Mouse (Mus musculus): ENCODE results near the gene Gm20388. TPM values are rescaled to one million over a fixed set of nuclear protein-coding genes. Genes with fewer than 3 reads are reported as not detected.

The Gm20388 gene
- polyA plus RNA-seq, 1 experiment from 2014 or later: not detected

DNA sequence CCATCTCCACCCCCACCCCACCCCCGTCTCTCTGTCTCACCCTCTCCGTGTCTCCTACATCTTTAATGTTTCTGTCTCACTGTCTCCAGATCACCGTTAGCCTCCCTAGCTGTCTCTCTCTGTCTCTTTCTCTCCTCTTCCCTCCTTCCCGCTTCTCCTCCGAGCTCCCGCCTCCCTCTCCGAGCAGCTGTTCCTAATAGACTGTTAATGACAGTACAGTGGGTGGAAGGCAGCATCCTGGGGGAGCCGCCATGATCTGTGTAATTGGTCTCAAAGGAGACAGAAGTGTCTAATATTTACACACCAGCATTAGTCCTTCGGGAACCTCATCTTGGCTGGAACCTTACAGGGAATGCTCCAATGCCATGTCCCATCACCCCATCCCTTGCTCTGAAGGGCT lies 373.6 kb downstream of the Gm20388 start:
- no peak for ATAC-seq (ENCODE audit: insufficient number of reproducible peaks, insufficient read depth, low FRiP score, low read depth)
- WGBS: 67% methylated on average over 9 of the region's 9 CpGs
- no peak overlapping the region for H3K4me2 ChIP-seq (ENCODE audit: low read length)

DNA sequence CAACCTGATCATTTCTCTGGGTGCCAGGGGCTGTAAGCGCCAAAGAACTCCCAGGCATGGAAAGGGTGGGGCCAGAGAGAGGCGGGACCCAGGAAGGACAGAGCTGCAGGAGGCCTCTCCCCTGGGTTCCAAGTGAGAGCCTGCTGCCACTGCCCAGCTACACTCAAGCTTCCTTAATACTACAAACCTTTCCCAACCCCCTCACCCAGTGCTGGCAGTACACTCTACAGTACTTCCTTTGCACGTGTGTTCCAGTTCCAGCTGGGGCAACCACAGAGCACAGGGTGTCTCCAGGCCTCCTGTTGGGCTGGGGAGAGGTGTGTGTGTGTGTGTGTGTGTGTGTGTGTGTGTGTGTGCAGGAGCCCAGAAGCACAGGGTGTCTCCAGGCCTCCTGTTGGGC lies 374.4 kb downstream of the Gm20388 start:
- Histone ChIP-seq H3K27me3 (ENCODE audit: control insufficient read depth, insufficient read depth, low read length) (no peaks in the 10 kb centered on the region; the same call in 1 of the 2 replicates), H3K36me3 (ENCODE audit: control insufficient read depth, insufficient read depth, low read length) (no peaks in the 10 kb centered on the region), H3K4me1 (ENCODE audit: control insufficient read depth in 2 of 2, insufficient read depth in 2 of 2, low read length in 2 of 2) (peaks cover 38 to 46% of the 10 kb centered on the region in 2 experiments), H3K4me3 (ENCODE audit: control insufficient read depth in 1 of 2, insufficient read depth in 1 of 2, low read depth in 1 of 2, low read length in 2 of 2) (no peak overlapping the region), H3K4me2 (ENCODE audit: low read length) (no peak overlapping the region), H3K9me3 (ENCODE audit: control insufficient read depth, low read length) (no peaks in the 10 kb centered on the region), H3K9ac (ENCODE audit: low read length) (no peak overlapping the region; the same call in 1 of the 2 replicates), H3K27ac (replicated peaks in 1 of 2; ENCODE audit: control insufficient read depth in 1 of 2, insufficient read depth in 1 of 2, low read depth in 2 of 2, low read length in 2 of 2) (0 out of 4 replicates have a peak overlapping the region, but pooled peaks of 1 of the 2 experiments have one; percentile 42)
- WGBS: 30% methylated on average over 3 of the region's 3 CpGs
- ATAC-seq (ENCODE audit: insufficient number of reproducible peaks, insufficient read depth, low FRiP score, low read depth): 0 out of 2 replicates have a peak, but pooled peaks have one; percentile 17

More for the DNA sequence above, 373.6 kb downstream of the Gm20388 start:
- 0 out of 4 replicates have a peak overlapping the region, but pooled peaks of 1 of the 2 experiments have one; percentile 30 for H3K27ac ChIP-seq (replicated peaks in 1 of 2; ENCODE audit: control insufficient read depth in 1 of 2, insufficient read depth in 1 of 2, low read depth in 2 of 2, low read length in 2 of 2)
- no peak overlapping the region for H3K9ac ChIP-seq (ENCODE audit: low read length)
- no peaks in the 10 kb centered on the region for H3K9me3 ChIP-seq (ENCODE audit: control insufficient read depth, low read length)
- no peak overlapping the region for H3K4me3 ChIP-seq (ENCODE audit: control insufficient read depth in 1 of 2, insufficient read depth in 1 of 2, low read depth in 1 of 2, low read length in 2 of 2)
- H3K4me1 ChIP-seq (ENCODE audit: control insufficient read depth in 2 of 2, insufficient read depth in 2 of 2, low read length in 2 of 2): peaks cover 32 to 42% of the 10 kb centered on the region in 2 experiments
- no peaks in the 10 kb centered on the region; the same call in 1 of the 2 replicates for H3K27me3 ChIP-seq (ENCODE audit: control insufficient read depth, insufficient read depth, low read length)
- no peaks in the 10 kb centered on the region for H3K36me3 ChIP-seq (ENCODE audit: control insufficient read depth, insufficient read depth, low read length)

DNA sequence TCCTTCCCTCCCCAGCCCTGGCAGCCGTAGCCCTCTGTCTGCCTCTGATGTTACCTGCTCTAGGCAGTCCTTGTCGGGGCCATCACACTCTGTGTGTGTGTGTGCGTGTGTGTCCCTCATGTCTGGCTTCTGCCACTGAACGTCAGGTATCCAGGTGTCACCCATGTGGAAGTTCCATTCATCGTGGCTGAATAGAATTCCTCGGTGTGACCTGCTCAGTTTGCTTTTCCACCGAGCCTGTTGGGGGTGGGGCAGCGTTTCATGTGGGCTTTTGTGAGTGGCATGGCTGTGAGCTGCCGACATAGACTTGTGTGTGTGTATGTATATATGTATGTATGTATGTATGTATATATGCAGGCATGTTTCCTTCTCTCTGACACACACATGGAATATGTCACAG lies 375.2 kb downstream of the Gm20388 start:
- WGBS: 84% methylated on average over 9 of the region's 9 CpGs
- Histone ChIP-seq H3K9me3 (ENCODE audit: control insufficient read depth, low read length) (no peaks in the 10 kb centered on the region), H3K4me2 (ENCODE audit: low read length) (no peak overlapping the region), H3K9ac (ENCODE audit: low read length) (no peak overlapping the region), H3K27me3 (ENCODE audit: control insufficient read depth, insufficient read depth, low read length) (no peaks in the 10 kb centered on the region; the same call in 1 of the 2 replicates), H3K36me3 (ENCODE audit: control insufficient read depth, insufficient read depth, low read length) (no peaks in the 10 kb centered on the region), H3K4me1 (ENCODE audit: control insufficient read depth in 2 of 2, insufficient read depth in 2 of 2, low read length in 2 of 2) (peaks cover 44 to 55% of the 10 kb centered on the region in 2 experiments), H3K27ac (replicated peaks in 1 of 2; ENCODE audit: control insufficient read depth in 1 of 2, insufficient read depth in 1 of 2, low read depth in 2 of 2, low read length in 2 of 2) (no peak overlapping the region), H3K4me3 (ENCODE audit: control insufficient read depth in 1 of 2, insufficient read depth in 1 of 2, low read depth in 1 of 2, low read length in 2 of 2) (no peak overlapping the region)
- no peak for ATAC-seq (ENCODE audit: insufficient number of reproducible peaks, insufficient read depth, low FRiP score, low read depth)

DNA sequence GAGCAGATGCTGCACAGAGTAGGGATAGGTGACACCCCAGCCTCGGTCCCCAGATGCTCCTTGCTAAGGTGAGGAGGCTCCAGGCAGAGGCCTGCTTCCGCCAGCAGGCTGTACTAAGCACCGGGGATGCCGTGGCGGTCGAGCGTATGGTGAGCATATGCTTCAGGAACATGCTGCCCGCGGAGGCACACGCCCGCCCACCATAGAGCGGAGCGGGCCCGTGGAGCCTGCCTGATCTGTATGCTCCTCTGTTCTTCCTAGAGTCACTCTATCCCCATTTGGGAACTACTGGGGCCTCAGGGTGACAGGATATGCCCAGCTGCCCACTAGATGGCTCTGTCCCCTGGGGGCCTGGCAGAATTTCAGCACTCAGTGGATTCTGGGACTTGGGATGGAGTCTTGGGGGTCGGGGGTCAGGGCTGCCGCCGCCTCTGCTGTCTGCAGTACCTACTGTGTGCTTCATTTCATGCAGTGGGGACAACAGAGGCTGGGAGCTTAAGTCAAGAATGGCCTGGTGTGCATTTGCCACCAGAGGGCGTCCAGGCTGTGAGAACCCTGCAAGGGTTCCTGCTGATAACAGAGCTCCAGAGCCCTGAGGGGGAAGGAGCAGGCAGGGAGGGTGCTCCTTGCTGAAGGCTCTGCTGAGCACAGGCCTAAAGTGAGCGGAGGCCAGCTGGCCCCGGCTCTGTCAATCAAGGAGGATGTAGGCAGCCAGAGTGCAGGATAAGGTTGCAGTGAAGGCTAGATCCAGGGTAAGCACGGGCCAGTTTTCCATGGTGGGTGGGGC lies 377.7 kb downstream of the Gm20388 start:
- peak overlapping the region; percentile 10; the same call in 1 of the 2 replicates for H3K9ac ChIP-seq (ENCODE audit: low read length)
- peaks cover 54 to 63% of the 10 kb centered on the region in 2 experiments for H3K4me1 ChIP-seq (ENCODE audit: control insufficient read depth in 2 of 2, insufficient read depth in 2 of 2, low read length in 2 of 2)
- no peak for ATAC-seq (ENCODE audit: insufficient number of reproducible peaks, insufficient read depth, low FRiP score, low read depth)
- peak overlapping the region in 1 of 2 experiments; percentile 87; a peak in 2 of 4 replicates for H3K27ac ChIP-seq (replicated peaks in 1 of 2; ENCODE audit: control insufficient read depth in 1 of 2, insufficient read depth in 1 of 2, low read depth in 2 of 2, low read length in 2 of 2)
- no peaks in the 10 kb centered on the region for H3K36me3 ChIP-seq (ENCODE audit: control insufficient read depth, insufficient read depth, low read length)
- no peak overlapping the region for H3K4me3 ChIP-seq (ENCODE audit: control insufficient read depth in 1 of 2, insufficient read depth in 1 of 2, low read depth in 1 of 2, low read length in 2 of 2)
- no peak overlapping the region for H3K4me2 ChIP-seq (ENCODE audit: low read length)
- no peaks in the 10 kb centered on the region for H3K9me3 ChIP-seq (ENCODE audit: control insufficient read depth, low read length)
- H3K27me3 ChIP-seq (ENCODE audit: control insufficient read depth, insufficient read depth, low read length): no peaks in the 10 kb centered on the region; the same call in 1 of the 2 replicates
- WGBS: 47% methylated on average over 21 of the region's 21 CpGs

DNA sequence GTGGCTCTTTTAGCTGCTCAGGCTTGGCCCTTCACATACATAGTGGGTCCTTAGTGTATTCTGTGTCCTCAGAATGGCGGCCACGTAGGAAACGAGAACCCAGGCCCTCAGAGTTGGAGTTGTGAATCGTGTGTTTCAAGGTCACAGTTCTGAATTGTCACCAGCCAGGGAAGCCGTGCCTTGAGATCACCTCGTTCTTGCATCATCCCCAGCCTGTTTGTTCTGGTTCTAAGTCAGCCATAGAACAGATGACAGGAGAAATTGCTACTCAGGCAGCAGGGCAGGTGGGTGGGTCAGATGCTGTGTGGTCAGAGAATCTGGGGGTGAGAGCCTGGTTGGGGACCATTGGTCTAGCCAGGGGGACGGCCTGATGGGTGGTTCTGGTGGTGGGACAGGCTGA lies 378.6 kb downstream of the Gm20388 start:
- H3K4me2 ChIP-seq (ENCODE audit: low read length): peak overlapping the region; percentile 14
- no peaks in the 10 kb centered on the region for H3K36me3 ChIP-seq (ENCODE audit: control insufficient read depth, insufficient read depth, low read length)
- no peaks in the 10 kb centered on the region; the same call in 1 of the 2 replicates for H3K27me3 ChIP-seq (ENCODE audit: control insufficient read depth, insufficient read depth, low read length)
- H3K4me3 ChIP-seq (ENCODE audit: control insufficient read depth in 1 of 2, insufficient read depth in 1 of 2, low read depth in 1 of 2, low read length in 2 of 2): no peak overlapping the region
- no peaks in the 10 kb centered on the region for H3K9me3 ChIP-seq (ENCODE audit: control insufficient read depth, low read length)
- 59% methylated on average over 7 of the region's 7 CpGs for WGBS
- peak overlapping the region; percentile 61 to 87 for H3K27ac ChIP-seq (replicated peaks in 1 of 2; ENCODE audit: control insufficient read depth in 1 of 2, insufficient read depth in 1 of 2, low read depth in 2 of 2, low read length in 2 of 2)
- H3K9ac ChIP-seq (ENCODE audit: low read length): peak overlapping the region; percentile 40; the same call in 1 of the 2 replicates
- ATAC-seq (ENCODE audit: insufficient number of reproducible peaks, insufficient read depth, low FRiP score, low read depth): no peak
- peaks cover 60 to 72% of the 10 kb centered on the region in 2 experiments for H3K4me1 ChIP-seq (ENCODE audit: control insufficient read depth in 2 of 2, insufficient read depth in 2 of 2, low read length in 2 of 2)

DNA sequence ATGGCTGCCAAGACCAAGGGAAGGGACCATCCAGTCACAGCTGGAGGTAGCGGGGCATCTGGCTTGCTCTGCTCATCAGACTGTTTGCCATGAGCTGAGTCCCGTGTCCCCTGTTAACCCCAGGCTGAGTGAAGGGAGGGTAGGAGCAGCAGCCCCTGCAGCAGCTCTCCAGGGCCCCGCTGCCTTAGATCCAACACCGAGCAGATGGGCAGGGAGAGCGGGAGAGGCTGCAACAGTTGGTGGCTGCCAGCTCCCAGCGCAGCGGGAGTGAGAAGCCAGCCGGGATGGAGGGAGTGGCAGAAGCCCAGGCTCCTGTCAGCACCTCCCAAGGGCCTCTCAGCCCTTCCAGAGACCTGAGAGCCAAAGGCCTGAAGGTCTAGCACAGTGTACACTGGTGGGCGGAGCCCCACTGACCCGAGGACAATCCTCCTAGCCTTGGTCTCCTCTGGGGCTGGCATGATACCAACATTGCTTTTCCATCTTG lies 379.1 kb downstream of the Gm20388 start:
- H3K4me2 ChIP-seq (ENCODE audit: low read length): peak overlapping the region; percentile 14
- no peaks in the 10 kb centered on the region for H3K27me3 ChIP-seq (ENCODE audit: control insufficient read depth, insufficient read depth, low read length)
- ATAC-seq (ENCODE audit: insufficient number of reproducible peaks, insufficient read depth, low FRiP score, low read depth): peak; percentile 64

DNA sequence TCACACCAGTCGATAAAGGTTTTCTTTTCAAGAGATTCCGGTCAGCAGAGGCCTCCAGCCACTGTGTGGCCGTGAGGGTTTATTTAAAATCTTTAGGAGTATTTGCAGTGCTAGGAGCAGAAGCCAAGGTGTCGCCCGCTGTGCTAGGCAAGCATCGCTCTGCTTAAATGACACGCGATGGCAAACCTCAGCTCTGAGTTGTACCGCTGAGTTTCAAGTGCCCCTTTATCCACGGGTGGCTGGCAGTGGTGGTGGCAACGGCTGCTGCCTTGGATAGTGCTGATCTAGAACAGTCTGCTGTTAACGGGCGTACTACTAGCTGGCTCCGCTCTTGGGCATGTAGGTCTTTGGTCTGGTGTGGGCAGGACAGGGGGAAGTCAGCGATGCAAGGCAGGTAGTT lies 380.0 kb downstream of the Gm20388 start:
- Histone ChIP-seq H3K4me2 (ENCODE audit: low read length) (no peak overlapping the region), H3K9me3 (ENCODE audit: control insufficient read depth, low read length) (no peaks in the 10 kb centered on the region), H3K27ac (replicated peaks in 1 of 2; ENCODE audit: control insufficient read depth in 1 of 2, insufficient read depth in 1 of 2, low read depth in 2 of 2, low read length in 2 of 2) (no peak overlapping the region; a peak in 1 of 4 replicates), H3K27me3 (ENCODE audit: control insufficient read depth, insufficient read depth, low read length) (no peaks in the 10 kb centered on the region), H3K4me3 (ENCODE audit: control insufficient read depth in 1 of 2, insufficient read depth in 1 of 2, low read depth in 1 of 2, low read length in 2 of 2) (no peak overlapping the region), H3K36me3 (ENCODE audit: control insufficient read depth, insufficient read depth, low read length) (no peaks in the 10 kb centered on the region), H3K4me1 (ENCODE audit: control insufficient read depth in 2 of 2, insufficient read depth in 2 of 2, low read length in 2 of 2) (peaks cover 62 to 73% of the 10 kb centered on the region in 2 experiments), H3K9ac (ENCODE audit: low read length) (no peak overlapping the region)
- ATAC-seq (ENCODE audit: insufficient number of reproducible peaks, insufficient read depth, low FRiP score, low read depth): no peak
- 63% methylated on average over 15 of the region's 15 CpGs for WGBS

More for the DNA sequence above, 379.1 kb downstream of the Gm20388 start:
- H3K9me3 ChIP-seq (ENCODE audit: control insufficient read depth, low read length): no peaks in the 10 kb centered on the region
- no peak overlapping the region for H3K4me3 ChIP-seq (ENCODE audit: control insufficient read depth in 1 of 2, insufficient read depth in 1 of 2, low read depth in 1 of 2, low read length in 2 of 2)
- H3K27ac ChIP-seq (replicated peaks in 1 of 2; ENCODE audit: control insufficient read depth in 1 of 2, insufficient read depth in 1 of 2, low read depth in 2 of 2, low read length in 2 of 2): peak overlapping the region; percentile 61 to 87
- peak overlapping the region; percentile 40; the same call in 1 of the 2 replicates for H3K9ac ChIP-seq (ENCODE audit: low read length)
- 26% methylated on average over 10 of the region's 10 CpGs for whole genome bisulfite sequencing
- H3K4me1 ChIP-seq (ENCODE audit: control insufficient read depth in 2 of 2, insufficient read depth in 2 of 2, low read length in 2 of 2): peaks cover 63 to 73% of the 10 kb centered on the region in 2 experiments
- H3K36me3 ChIP-seq (ENCODE audit: control insufficient read depth, insufficient read depth, low read length): no peaks in the 10 kb centered on the region

All from heart, embryonic 14.5 days (tissue).